Mouse (Mus musculus) cerebellum, adult 9-10 months (tissue): ENCODE measurements around the gene Hist1h4h.

Source experiments
- DNase-seq: peaks from one replicate; pipeline ENCODE4 v3.0.0; 2022

Hist1h4h gene

GRCm38 (mm10) chr13:23530901-23531875, at the start of gene Hist1h4h:
Gene Hist1h4h (plus strand): TSS chr13:23531050.
- DNase-seq: peak; percentile 100

GRCm38 (mm10) chr13:23483153-23483552, 47.7 kb upstream of the Hist1h4h start:
- DNase-seq: no peak

GRCm38 (mm10) chr13:23485271-23485670, 45.6 kb upstream of the Hist1h4h start:
- DNase-seq: no peak

GRCm38 (mm10) chr13:23488400-23489322, 42.2 kb upstream of the Hist1h4h start, which contains the start of gene Btn2a2:
Gene Btn2a2 (minus strand): TSS chr13:23488857.
- DNase-seq: peak; percentile 61

GRCm38 (mm10) chr13:23490863-23491262, 40.0 kb upstream of the Hist1h4h start:
- no peak for DNase-seq

- DNase-seq: no peak
Measured at GRCm38 (mm10) chr13:23491263-23491662, 39.6 kb upstream of the Hist1h4h start.

- no peak for DNase-seq
Measured at GRCm38 (mm10) chr13:23491990-23492389, 38.9 kb upstream of the Hist1h4h start.

- DNase-seq: no peak
Measured at GRCm38 (mm10) chr13:23495526-23495925, 35.3 kb upstream of the Hist1h4h start.

GRCm38 (mm10) chr13:23497656-23498321, 33.1 kb upstream of the Hist1h4h start:
- peak; percentile 16 for DNase-seq

GRCm38 (mm10) chr13:23498653-23499052, 32.2 kb upstream of the Hist1h4h start:
- DNase-seq: no peak

- no peak for DNase-seq
Measured at GRCm38 (mm10) chr13:23499943-23500342, 30.9 kb upstream of the Hist1h4h start.

- peak; percentile 41 for DNase-seq
Measured at GRCm38 (mm10) chr13:23500424-23501200, 30.2 kb upstream of the Hist1h4h start.

GRCm38 (mm10) chr13:23501511-23501910, 29.3 kb upstream of the Hist1h4h start:
- DNase-seq: no peak

GRCm38 (mm10) chr13:23502031-23502567, 28.8 kb upstream of the Hist1h4h start:
- DNase-seq: no peak

- no peak for DNase-seq
Measured at GRCm38 (mm10) chr13:23502916-23503315, 27.9 kb upstream of the Hist1h4h start.

- peak; percentile 46 for DNase-seq
Measured at GRCm38 (mm10) chr13:23503797-23504196, 27.1 kb upstream of the Hist1h4h start.

- no peak for DNase-seq
Measured at GRCm38 (mm10) chr13:23505662-23506345, 25.0 kb upstream of the Hist1h4h start.

- peak; percentile 18 for DNase-seq
Measured at GRCm38 (mm10) chr13:23506351-23506750, 24.5 kb upstream of the Hist1h4h start.

- DNase-seq: no peak
Measured at GRCm38 (mm10) chr13:23506819-23507515, 23.9 kb upstream of the Hist1h4h start.

- DNase-seq: no peak
Measured at GRCm38 (mm10) chr13:23510127-23510526, 20.7 kb upstream of the Hist1h4h start.
